Mouse (Mus musculus) embryonic stem cell, embryonic (primary cell): Measurements from ENCODE around the gene Fbxl20.

Experiments used
- CTCF ChIA-PET, 4 experiments: fragments of 300-600 bp in 2 of 4; fragments of 350-600 bp in 2 of 4; sonication (Branson Sonifier 250); formaldehyde crosslinking; loops; one replicate each; lab custom pipeline; 2022; ENCODE audit warnings: inconsistent platforms in 2 of 4; lab: Charles Lee
- POLR2A ChIA-PET, 4 experiments: fragments of 300-600 bp in 2 of 4; fragments of 350-600 bp in 2 of 4; sonication (Branson Sonifier 250); formaldehyde crosslinking; loops; one replicate each; lab custom pipeline; 2022; ENCODE audit warnings: antibody characterized with exemption in 4 of 4, inconsistent platforms in 1 of 4; lab: Charles Lee

The Fbxl20 gene

DNA sequence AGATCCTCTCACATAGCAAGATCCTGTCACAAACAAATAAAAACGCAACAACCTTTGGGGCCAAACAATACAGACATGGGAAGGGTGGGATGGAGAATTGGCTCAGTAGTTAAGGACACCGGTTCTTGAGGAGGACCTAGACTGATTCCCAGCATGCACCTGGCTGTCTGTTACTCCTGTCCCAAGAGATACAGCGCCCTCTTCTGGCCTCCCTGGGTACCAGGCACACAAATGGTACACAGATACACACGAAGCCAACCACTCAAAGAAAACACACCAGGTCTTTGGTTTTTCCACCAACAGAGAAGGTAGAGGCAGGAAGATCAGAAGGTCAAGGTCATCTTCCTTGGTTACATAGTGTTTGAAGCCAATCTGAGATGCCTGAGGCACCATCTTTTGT lies 104.6 kb downstream of the Fbxl20 start:
- ChIA-PET POLR2A (interaction anchor here (0.6 to 9.3 kb wide), 10 partner anchors 10 to 75 kb away, joined by 3 to 138 read pairs (median 5); partner anchors contain the start of gene Rpl19 (in 2 of the 4)), CTCF (interaction anchor here in 1 of 4 experiments (1.8 kb wide), 1 partner anchor 30 kb away, joined by 4 read pairs; no protein-coding TSS in a partner anchor)

DNA sequence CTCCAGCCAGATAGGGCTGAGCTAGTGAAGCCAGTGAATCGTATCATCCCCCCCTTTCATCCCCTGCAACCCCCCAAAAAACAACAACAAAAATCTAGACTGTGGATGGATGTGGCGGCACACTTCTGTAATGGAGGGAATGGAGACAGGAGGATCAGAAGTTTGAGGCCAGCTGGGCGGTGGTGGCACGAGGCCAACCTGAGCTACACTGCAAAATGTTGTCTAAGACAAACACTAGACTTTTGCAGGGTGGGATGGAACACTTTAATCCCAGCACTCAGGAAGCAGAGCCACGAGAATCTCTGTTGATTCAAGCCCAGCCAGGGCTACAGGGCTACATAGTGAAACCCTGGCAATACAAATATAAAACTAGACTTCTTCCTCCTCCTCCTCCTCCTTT lies 106.1 kb downstream of the Fbxl20 start:
- POLR2A ChIA-PET: interaction anchor here (0.6 to 9.3 kb wide), 41 partner anchors 8 to 544 kb away, joined by 3 to 138 read pairs (median 5); partner anchors contain the start of genes Rpl19 (in 4 of the 4), Stac2 (in 3 of the 4) and Cacnb1 (in 2 of the 4)
- CTCF ChIA-PET: interaction anchor here (0.5 to 2.1 kb wide), 14 partner anchors 9 to 299 kb away, joined by 3 to 9 read pairs (median 4); no protein-coding TSS in a partner anchor

DNA sequence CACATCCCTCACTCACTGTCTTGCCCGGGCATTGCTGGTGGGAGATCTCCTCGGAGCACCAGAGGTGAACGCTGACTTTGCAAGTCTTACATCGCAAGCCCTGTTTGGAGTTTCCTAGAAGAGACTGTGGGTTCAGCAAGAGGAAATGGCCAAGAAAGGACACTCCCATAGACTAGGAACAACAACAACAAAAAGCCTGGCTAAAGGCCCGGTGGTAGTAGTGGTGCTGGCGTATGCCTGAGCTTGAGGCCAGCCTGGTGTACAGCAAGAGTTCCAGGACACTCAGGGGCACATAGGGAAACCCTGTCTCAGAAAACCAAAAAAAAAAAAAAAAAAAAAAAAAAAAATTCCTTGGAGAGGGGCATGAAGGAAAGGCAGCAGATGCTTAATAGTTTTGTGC lies 107.5 kb downstream of the Fbxl20 start:
- ChIA-PET CTCF (interaction anchor here in 3 of 4 experiments (0.6 to 2.1 kb wide), 11 partner anchors 10 to 337 kb away, joined by 3 to 9 read pairs (median 4); partner anchors contain the start of gene Cacnb1 (in 1 of the 3)), POLR2A (interaction anchor here (0.7 to 9.3 kb wide), 35 partner anchors 8 to 730 kb away, joined by 3 to 138 read pairs (median 5); partner anchors contain the start of genes Rpl19 (in 3 of the 4), Stac2 (in 3 of the 4), Cacnb1 (in 2 of the 4) and Arl5c (in 1 of the 4))

DNA sequence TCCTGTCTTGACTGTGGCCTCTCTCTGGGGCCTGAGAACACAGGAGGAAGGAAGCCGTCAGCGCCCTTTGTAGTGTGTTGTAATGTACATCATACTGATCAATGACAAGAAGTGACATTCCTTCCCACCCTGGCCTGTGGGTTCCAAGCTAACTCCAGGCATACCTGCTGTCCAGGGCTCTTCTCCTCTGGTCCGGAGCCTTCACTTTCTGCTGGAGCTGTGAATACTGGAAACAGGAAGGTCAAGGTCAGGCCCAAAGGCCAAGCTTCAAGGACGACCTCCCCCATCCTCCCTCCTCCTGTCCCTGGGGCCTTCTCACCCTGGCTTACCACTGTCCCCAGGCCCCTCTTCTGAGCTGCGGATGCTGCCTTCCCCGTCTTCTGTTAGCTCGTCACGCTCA lies 109.2 kb downstream of the Fbxl20 start:
- POLR2A ChIA-PET: interaction anchor here (0.7 to 9.3 kb wide), 22 partner anchors 9 to 243 kb away, joined by 3 to 138 read pairs (median 4); partner anchors contain the start of genes Rpl19 (in 2 of the 4), Stac2 (in 2 of the 4) and Lasp1 (in 1 of the 4)
- CTCF ChIA-PET: interaction anchor here (0.6 to 1.4 kb wide), 7 partner anchors 9 to 1376 kb away, joined by 3 to 5 read pairs (median 4); no protein-coding TSS in a partner anchor

DNA sequence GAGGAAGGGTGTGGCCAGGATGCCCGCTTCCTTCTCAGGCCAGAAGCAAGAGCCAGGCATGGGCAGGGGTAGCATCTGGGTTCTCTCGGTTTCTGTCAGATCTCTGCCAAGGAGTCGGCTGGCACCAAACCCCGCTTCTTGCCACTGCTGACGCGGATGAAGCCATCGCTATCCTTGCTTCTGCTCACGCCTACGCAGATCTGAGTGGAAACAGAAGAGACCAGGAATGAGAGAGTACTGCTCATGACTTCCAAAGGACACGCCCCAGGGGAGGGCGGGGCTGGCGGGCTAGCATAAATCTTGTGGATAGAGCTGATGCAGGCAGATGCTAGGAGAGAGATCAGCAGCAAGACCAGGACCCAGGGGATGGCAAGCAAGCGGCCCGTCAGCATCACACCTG lies 112.3 kb downstream of the Fbxl20 start:
- CTCF ChIA-PET: interaction anchor here in 2 of 4 experiments (0.6 to 1.4 kb wide), 2 partner anchors 36 to 401 kb away, joined by 3 to 4 read pairs; no protein-coding TSS in a partner anchor
- POLR2A ChIA-PET: interaction anchor here in 3 of 4 experiments (0.6 to 9.3 kb wide), 10 partner anchors 9 to 37 kb away, joined by 3 to 138 read pairs (median 4); partner anchors contain the start of genes Rpl19 (in 3 of the 3) and Cacnb1 (in 1 of the 3)

DNA sequence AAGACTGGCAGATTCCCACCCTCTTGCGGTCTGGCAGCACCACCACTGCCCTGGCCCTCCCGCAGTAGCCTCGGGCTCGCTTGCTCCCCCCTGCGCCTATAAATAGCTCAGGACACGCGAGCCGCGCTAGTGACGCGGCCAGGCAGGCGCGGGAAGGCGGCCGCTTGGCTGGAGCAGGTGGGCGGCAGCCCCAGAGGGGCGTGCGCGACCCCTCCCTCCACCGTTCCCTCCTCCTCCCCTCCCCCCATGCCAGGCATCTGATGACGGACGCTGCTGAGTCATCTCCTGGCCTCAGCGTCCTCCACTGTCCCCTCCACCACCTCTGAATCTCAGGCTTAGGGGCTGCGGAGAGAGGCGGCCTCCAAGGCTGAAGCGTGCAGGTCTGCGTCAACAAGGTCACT lies 114.2 kb downstream of the Fbxl20 start:
- POLR2A ChIA-PET: interaction anchor here (0.5 to 2.9 kb wide), 36 partner anchors 7 to 229 kb away, joined by 3 to 28 read pairs (median 5); partner anchors contain the start of genes Rpl19 (in 4 of the 4), Stac2 (in 3 of the 4), Cdk12 (in 2 of the 4) and Fbxl20 (in 1 of the 4)
- CTCF ChIA-PET: interaction anchor here (0.5 to 2.4 kb wide), 9 partner anchors 13 to 469 kb away, joined by 3 to 9 read pairs (median 4); partner anchors contain the start of gene Cacnb1 (in 1 of the 4)

DNA sequence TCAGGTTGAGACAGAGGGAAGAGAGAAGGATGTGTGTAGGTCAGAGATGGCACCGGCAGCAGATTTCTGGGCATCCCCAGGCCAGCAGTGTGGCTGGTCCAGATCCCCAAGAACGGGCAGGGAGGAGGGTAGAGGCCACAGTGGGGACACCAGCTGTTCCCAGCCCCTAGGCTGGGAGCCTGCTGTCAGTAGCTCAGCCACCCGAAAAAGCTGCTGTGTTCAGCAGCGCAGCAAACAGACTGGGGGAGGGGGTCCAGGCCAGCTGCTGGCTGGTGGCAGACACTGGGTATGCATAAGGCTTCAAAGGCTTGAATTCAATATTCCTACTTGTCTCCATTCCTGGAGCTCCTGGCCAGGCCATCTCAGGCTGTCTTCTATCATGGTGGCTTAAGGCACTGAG lies 115.4 kb downstream of the Fbxl20 start:
- ChIA-PET CTCF (interaction anchor here in 3 of 4 experiments (0.5 to 2.4 kb wide), 9 partner anchors 9 to 159 kb away, joined by 3 to 9 read pairs (median 5); partner anchors contain the start of gene Med1 (in 1 of the 3)), POLR2A (interaction anchor here in 3 of 4 experiments (0.6 to 2.9 kb wide), 20 partner anchors 8 to 1339 kb away, joined by 3 to 28 read pairs (median 4); partner anchors contain the start of genes Stac2 (in 3 of the 3), Rpl19 (in 2 of the 3) and Cacnb1 (in 1 of the 3))

DNA sequence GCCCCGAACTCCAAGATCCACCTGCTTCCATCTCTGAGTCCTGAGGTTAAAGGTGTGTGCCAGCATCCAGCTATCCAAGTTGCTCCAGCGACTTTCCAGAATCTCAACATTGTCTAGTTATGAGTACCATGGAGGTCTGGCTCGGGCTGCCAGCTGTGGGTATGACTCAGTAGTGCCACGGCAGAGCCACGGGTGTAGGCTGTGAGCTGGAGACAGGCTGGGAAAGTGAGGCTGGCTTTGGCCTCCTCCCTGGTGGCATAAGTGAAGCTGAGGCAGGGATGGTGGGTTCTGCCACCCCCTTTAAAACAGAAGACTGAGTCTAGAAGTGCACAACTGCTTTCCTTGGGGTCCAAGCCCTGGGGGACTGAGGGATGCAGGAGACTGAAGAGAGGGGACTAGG lies 116.1 kb downstream of the Fbxl20 start:
- POLR2A ChIA-PET: interaction anchor here in 2 of 4 experiments (1.1 to 9.9 kb wide), 6 partner anchors 8 to 24 kb away, joined by 3 to 138 read pairs (median 5); no protein-coding TSS in a partner anchor
- CTCF ChIA-PET: interaction anchor here in 3 of 4 experiments (0.6 to 2.4 kb wide), 7 partner anchors 10 to 434 kb away, joined by 3 to 13 read pairs (median 6); no protein-coding TSS in a partner anchor
